Mouse (Mus musculus) ES-E14 (cell line): ENCODE data around the gene Acvrl1. TPM values are rescaled to one million over a fixed set of nuclear protein-coding genes. Genes with fewer than 3 reads are reported as not detected.

Source experiments
- DNase-seq: peaks from one replicate; pipeline ENCODE4 v3.0.0-alpha.2; 2013; ENCODE audit warnings: low read depth, low spot score
- H3K27ac ChIP-seq: 2 replicates; pipeline ENCODE4 v1.5.1; 2012; ENCODE audit warnings: low read depth, mild to moderate bottlenecking, low read length, moderate library complexity, mixed read lengths; ENCODE audit not compliant: poor library complexity, insufficient read depth, severe bottlenecking
- H3K36me3 ChIP-seq: 2 replicates; pipeline ENCODE4 v1.6.1; 2012; ENCODE audit warnings: mild to moderate bottlenecking, low read length, moderate library complexity, mixed read lengths; ENCODE audit not compliant: control insufficient read depth, poor library complexity, insufficient read depth, severe bottlenecking
- H3K4me1 ChIP-seq, 2 experiments: fragments of 150-350 bp in 1 of 2; sonication (generic) in 1 of 2; 2 replicates each; pipeline ENCODE4 v1.6.1; 2012; ENCODE audit warnings: low read length in 2 of 2, mild to moderate bottlenecking in 1 of 2, mixed read lengths in 1 of 2; ENCODE audit not compliant: control insufficient read depth in 2 of 2, insufficient read depth in 2 of 2, poor library complexity in 1 of 2
- H3K4me3 ChIP-seq, 2 experiments: fragments of 150-350 bp in 1 of 2; sonication (generic) in 1 of 2; 2 replicates each; pipeline ENCODE4 v1.5.1; 2012; ENCODE audit warnings: low read length in 2 of 2, low read depth in 1 of 2, mild to moderate bottlenecking in 1 of 2, mixed read lengths in 1 of 2; ENCODE audit not compliant: insufficient read depth in 1 of 2, poor library complexity in 1 of 2, severe bottlenecking in 1 of 2
- H3K9ac ChIP-seq: 2 replicates; pipeline ENCODE4 v1.6.1; 2012; ENCODE audit warnings: low read depth, mild to moderate bottlenecking, low read length, mixed read lengths; ENCODE audit not compliant: poor library complexity, insufficient read depth, severe bottlenecking
- H3K9me3 ChIP-seq: fragments of 150-350 bp; sonication (generic); 2 replicates; pipeline ENCODE4 v1.6.1; 2012; ENCODE audit warnings: low read depth, mild to moderate bottlenecking, low read length; ENCODE audit not compliant: control insufficient read depth, insufficient read depth
- CHD2 ChIP-seq: IDR thresholded peaks from 2 replicates; pipeline ENCODE4 v1.6.1; 2014; ENCODE audit warnings: mild to moderate bottlenecking, low read depth, low read length, inconsistent platforms
- HCFC1 ChIP-seq: IDR thresholded peaks from 2 replicates; pipeline ENCODE4 v1.6.1; 2012; ENCODE audit warnings: low read length, inconsistent platforms, borderline replicate concordance; ENCODE audit not compliant: insufficient read depth
- MAFK ChIP-seq: IDR thresholded peaks from 2 replicates; pipeline ENCODE4 v1.6.1; 2014; ENCODE audit warnings: mild to moderate bottlenecking, low read depth, low read length, inconsistent platforms; ENCODE audit not compliant: insufficient read depth
- ZC3H11A ChIP-seq: IDR thresholded peaks from 2 replicates; pipeline ENCODE4 v1.6.1; 2012; ENCODE audit warnings: low read depth, mild to moderate bottlenecking, inconsistent platforms, low read length, borderline replicate concordance
- ZNF384 ChIP-seq: IDR thresholded peaks from 2 replicates; pipeline ENCODE4 v1.6.1; 2012; ENCODE audit warnings: low read depth, low read length, inconsistent platforms
- in situ Hi-C, 2 experiments: fragments of 600-800 bp; cut with MboI; formaldehyde crosslinking; loops; one replicate each; pipeline ENCODE4 v1.15.1; 2025; ENCODE audit warnings: low sequenced_read_pairs in 2 of 2, inconsistent platforms in 1 of 2; ENCODE audit not compliant: unreplicated experiment in 2 of 2
- total RNA-seq: library from RNA; depleted of rRNA; stranded (reverse); fragments of 300-350 nt; gene quantifications from 2 replicates; pipeline ENCODE4 v1.2.3, GENCODE M21; 2012

Acvrl1 gene
- total RNA-seq, 1 experiment: 3.3 TPM

DNA sequence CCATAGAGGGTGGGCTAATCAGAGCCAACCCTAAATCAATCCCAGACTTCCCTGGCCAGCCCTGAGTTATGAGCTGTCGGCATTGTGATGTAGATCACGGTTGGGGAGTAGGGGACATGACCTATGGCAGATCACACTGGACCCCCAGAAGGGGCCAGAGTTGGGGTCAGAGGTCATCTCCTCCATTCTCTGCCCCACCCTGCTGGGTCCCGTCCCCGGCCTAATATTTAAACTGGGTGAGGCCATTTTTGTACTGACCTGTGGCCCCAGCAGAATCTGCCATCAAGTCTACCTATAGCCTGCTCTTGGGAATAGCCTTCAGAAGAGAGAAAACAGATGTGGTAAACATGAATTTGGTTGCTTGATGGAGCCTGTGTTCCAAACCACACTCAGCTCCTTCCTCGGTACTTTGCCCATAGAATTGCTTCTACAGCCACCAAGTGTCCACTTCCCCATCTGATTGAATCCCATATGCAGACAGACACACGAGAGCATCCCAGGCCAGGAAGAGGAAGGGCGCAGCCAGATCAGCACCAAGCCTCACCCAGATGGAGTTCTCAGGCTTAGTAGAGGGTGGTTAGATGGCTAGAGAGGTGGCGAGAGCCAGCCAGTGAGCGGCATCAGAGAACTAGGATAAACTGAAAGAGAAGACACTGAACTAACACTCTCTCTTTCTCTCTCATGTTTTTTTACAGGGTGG, 24.6 kb upstream of the Acvrl1 start:
- H3K4me1 ChIP-seq: peaks cover 12 to 25% of the 10 kb centered on the region in 2 experiments
- no peak overlapping the region for H3K4me3 ChIP-seq
- no peak for DNase-seq
- no peaks in the 10 kb centered on the region for H3K36me3 ChIP-seq
- no peak overlapping the region for H3K27ac ChIP-seq
- TF ChIP-seq HCFC1 (no peak), ZC3H11A (no peak), CHD2 (no peak), MAFK (no peak), ZNF384 (no peak)
- no peaks in the 10 kb centered on the region for H3K9me3 ChIP-seq
- in situ Hi-C loops: no loop called here
- no peak overlapping the region for H3K9ac ChIP-seq

DNA sequence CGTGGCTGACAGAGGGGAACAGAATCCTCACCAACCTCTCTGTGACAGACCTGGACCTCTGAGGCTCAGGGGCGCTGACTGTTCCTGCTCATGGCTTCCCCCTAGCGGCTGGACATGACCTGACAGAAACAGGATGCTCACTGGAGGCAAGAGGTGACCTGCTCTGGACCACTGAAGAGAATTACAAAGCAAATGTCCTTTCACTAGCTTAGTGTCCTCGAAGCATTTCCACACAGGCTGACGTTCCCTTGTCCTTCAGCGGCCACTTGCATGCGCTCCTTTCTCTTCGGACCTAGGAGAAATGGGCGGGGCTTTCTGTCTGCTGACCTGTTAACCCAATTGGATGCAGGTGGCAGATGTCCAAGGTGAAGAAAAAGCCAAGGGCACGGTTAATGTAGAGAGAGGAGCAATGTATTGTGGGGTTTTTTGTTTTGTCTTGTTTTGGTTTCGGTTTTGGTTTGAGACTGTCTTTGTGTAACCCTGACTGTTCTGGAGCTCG, 22.8 kb upstream of the Acvrl1 start:
- Histone ChIP-seq H3K9ac (no peak overlapping the region), H3K27ac (no peak overlapping the region), H3K4me3 (0 out of 4 replicates have a peak overlapping the region, but pooled peaks of 1 of the 2 experiments have one; percentile 7), H3K4me1 (peaks cover 10 to 18% of the 10 kb centered on the region in 2 experiments), H3K9me3 (no peaks in the 10 kb centered on the region), H3K36me3 (no peaks in the 10 kb centered on the region)
- in situ Hi-C loops: no loop called here
- no peak for DNase-seq
- TF ChIP-seq HCFC1 (no peak), MAFK (0 out of 2 replicates have a peak, but pooled peaks have one; percentile 3), CHD2 (no peak), ZNF384 (no peak), ZC3H11A (peak; percentile 14; the same call in 1 of the 2 replicates)

DNA sequence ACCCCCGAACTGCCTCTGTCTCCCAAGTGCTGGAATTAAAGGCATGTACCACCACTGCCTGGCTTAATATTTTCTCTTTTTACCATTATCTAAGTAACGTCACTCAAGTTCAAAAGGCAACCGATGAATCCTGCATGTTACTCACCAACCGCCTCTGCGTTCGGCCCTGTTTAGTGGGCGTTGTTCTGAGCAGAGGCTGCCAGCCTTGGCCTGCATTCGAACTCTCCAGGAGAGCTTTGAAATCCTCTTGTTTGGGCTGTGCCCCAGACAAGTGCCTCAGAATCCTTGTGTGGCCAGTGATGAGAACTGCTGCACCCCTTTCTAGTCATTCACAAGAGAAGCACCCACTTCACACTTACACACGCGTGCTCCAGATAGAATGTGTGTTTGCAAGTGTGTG, 22.3 kb upstream of the Acvrl1 start:
- H3K27ac ChIP-seq: peak overlapping the region; percentile 40; the same call in 1 of the 2 replicates
- no peak overlapping the region for H3K4me3 ChIP-seq
- no peak overlapping the region for H3K9ac ChIP-seq
- DNase-seq: no peak
- H3K36me3 ChIP-seq: no peaks in the 10 kb centered on the region
- in situ Hi-C loops: no loop called here
- peaks cover 10 to 18% of the 10 kb centered on the region in 2 experiments for H3K4me1 ChIP-seq
- TF ChIP-seq ZNF384 (no peak), ZC3H11A (no peak), HCFC1 (no peak)
- no peaks in the 10 kb centered on the region for H3K9me3 ChIP-seq

DNA sequence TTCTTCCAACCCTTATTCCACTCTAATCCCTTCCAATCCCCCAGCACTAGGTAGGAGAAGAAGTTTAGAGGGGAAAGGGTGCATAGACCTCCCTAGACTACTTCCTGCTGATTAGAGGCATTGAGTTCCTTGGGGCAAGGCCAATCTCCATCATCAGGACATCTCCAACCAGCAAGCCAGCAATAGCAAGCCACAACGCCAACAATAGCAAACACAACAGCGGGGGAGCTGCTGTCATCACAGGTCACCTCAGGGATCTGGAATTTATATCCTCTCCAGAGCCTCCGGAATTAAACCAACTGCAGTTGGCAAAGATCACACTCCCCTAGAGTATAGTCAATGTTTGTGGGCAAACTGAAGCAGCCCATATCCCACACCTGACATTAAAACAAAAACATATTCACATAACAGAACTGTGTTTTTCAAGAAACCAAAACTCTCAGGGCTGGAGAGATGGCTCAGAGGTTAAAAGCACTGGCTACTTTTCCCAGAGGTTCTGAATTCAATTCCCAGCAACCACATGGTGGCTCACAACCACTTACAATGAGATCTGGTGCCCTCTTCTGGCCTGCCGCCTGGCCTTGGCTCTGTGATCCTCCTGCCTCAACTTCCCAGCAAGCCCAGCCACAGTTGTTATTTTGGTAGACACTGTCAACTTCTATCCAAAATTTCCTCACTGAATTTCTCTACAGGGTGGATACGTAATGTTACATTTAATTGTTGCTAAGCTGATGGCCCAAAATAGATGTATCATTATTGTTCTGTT, 20.2 kb upstream of the Acvrl1 start:
- in situ Hi-C loops: no loop called here
- H3K4me1 ChIP-seq: peaks cover 5 to 9% of the 10 kb centered on the region in 2 experiments; a peak in 2 of 4 replicates
- no peaks in the 10 kb centered on the region for H3K9me3 ChIP-seq
- H3K36me3 ChIP-seq: no peaks in the 10 kb centered on the region
- no peak for DNase-seq
- H3K4me3 ChIP-seq: no peak overlapping the region
- TF ChIP-seq HCFC1: no peak
- H3K27ac ChIP-seq: no peak overlapping the region
- H3K9ac ChIP-seq: no peak overlapping the region
